Mouse (Mus musculus): Measurements from ENCODE around the gene Csde1. TPM values are rescaled to one million over a fixed set of nuclear protein-coding genes. Genes with fewer than 3 reads are reported as not detected.

Csde1 gene
- total RNA-seq (2015; ENCODE audit: low replicate concordance) (107 and 167 TPM in 2 replicates), total RNA-seq (2017; ENCODE audit: low replicate concordance) (273 and 323 TPM in 2 replicates)

- ATAC-seq (replicated peaks; ENCODE audit: low FRiP score, poor library complexity, severe bottlenecking): peak; percentile 95
Observed at GRCm38 (mm10) chr3:103020249-103020942, at the start of gene Csde1. Csde1 (plus strand) TSS chr3:103020426.

- no peak for ATAC-seq (replicated peaks; ENCODE audit: low FRiP score, poor library complexity, severe bottlenecking)
Observed at GRCm38 (mm10) chr3:102970508-102970907, 49.7 kb upstream of the Csde1 start.

- no peak for ATAC-seq (replicated peaks; ENCODE audit: low FRiP score, poor library complexity, severe bottlenecking)
Observed at GRCm38 (mm10) chr3:102976906-102977305, 43.3 kb upstream of the Csde1 start.

GRCm38 (mm10) chr3:102979550-102980348, 40.5 kb upstream of the Csde1 start:
- ATAC-seq (replicated peaks; ENCODE audit: low FRiP score, poor library complexity, severe bottlenecking): no peak

- no peak for ATAC-seq (replicated peaks; ENCODE audit: low FRiP score, poor library complexity, severe bottlenecking)
Observed at GRCm38 (mm10) chr3:102980349-102980736, 39.9 kb upstream of the Csde1 start.

- no peak for ATAC-seq (replicated peaks; ENCODE audit: low FRiP score, poor library complexity, severe bottlenecking)
Observed at GRCm38 (mm10) chr3:102991041-102991440, 29.2 kb upstream of the Csde1 start.

GRCm38 (mm10) chr3:102992936-102993335, 27.3 kb upstream of the Csde1 start:
- no peak for ATAC-seq (replicated peaks; ENCODE audit: low FRiP score, poor library complexity, severe bottlenecking)

GRCm38 (mm10) chr3:102995233-102995604, 25.0 kb upstream of the Csde1 start:
- no peak for ATAC-seq (replicated peaks; ENCODE audit: low FRiP score, poor library complexity, severe bottlenecking)

GRCm38 (mm10) chr3:102995605-102996321, 24.5 kb upstream of the Csde1 start, which contains the start of gene Sike1:
Sike1 (plus strand) TSS chr3:102995708.
- peak; percentile 96 for ATAC-seq (replicated peaks; ENCODE audit: low FRiP score, poor library complexity, severe bottlenecking)

- ATAC-seq (replicated peaks; ENCODE audit: low FRiP score, poor library complexity, severe bottlenecking): no peak
Observed at GRCm38 (mm10) chr3:102997036-102997435, 23.2 kb upstream of the Csde1 start.

- ATAC-seq (replicated peaks; ENCODE audit: low FRiP score, poor library complexity, severe bottlenecking): no peak
Observed at GRCm38 (mm10) chr3:102997591-102997990, 22.6 kb upstream of the Csde1 start.

- no peak for ATAC-seq (replicated peaks; ENCODE audit: low FRiP score, poor library complexity, severe bottlenecking)
Observed at GRCm38 (mm10) chr3:103001595-103001994, 18.6 kb upstream of the Csde1 start.

- ATAC-seq (replicated peaks; ENCODE audit: low FRiP score, poor library complexity, severe bottlenecking): no peak
Observed at GRCm38 (mm10) chr3:103017350-103017749, 2.9 kb upstream of the Csde1 start.

- no peak for ATAC-seq (replicated peaks; ENCODE audit: low FRiP score, poor library complexity, severe bottlenecking)
Observed at GRCm38 (mm10) chr3:103019462-103019861, 764 bp upstream of the Csde1 start.

GRCm38 (mm10) chr3:103020943-103021638, 865 bp downstream of the Csde1 start:
- ATAC-seq (replicated peaks; ENCODE audit: low FRiP score, poor library complexity, severe bottlenecking): peak; percentile 88

- ATAC-seq (replicated peaks; ENCODE audit: low FRiP score, poor library complexity, severe bottlenecking): no peak; the same call in 1 of the 2 replicates
Observed at GRCm38 (mm10) chr3:103026174-103026573, 5.9 kb downstream of the Csde1 start.

- ATAC-seq (replicated peaks; ENCODE audit: low FRiP score, poor library complexity, severe bottlenecking): no peak
Observed at GRCm38 (mm10) chr3:103040285-103040684, 20.1 kb downstream of the Csde1 start.

GRCm38 (mm10) chr3:103040861-103041379, 20.7 kb downstream of the Csde1 start:
- no peak for ATAC-seq (replicated peaks; ENCODE audit: low FRiP score, poor library complexity, severe bottlenecking)

GRCm38 (mm10) chr3:103056016-103056595, 35.9 kb downstream of the Csde1 start:
- ATAC-seq (replicated peaks; ENCODE audit: low FRiP score, poor library complexity, severe bottlenecking): no peak
